Mouse (Mus musculus) olfactory bulb, adult 2 months (tissue): ENCODE data around the gene 3110082I17Rik.

Experiments
- CTCF ChIP-seq: fragments of 200-500 bp; IDR thresholded peaks from 2 replicates; pipeline ENCODE4 v1.5.1; 2012; ENCODE audit warnings: low read depth, mild to moderate bottlenecking, low read length, moderate library complexity; ENCODE audit not compliant: insufficient read depth
- POLR2A ChIP-seq: fragments of 200-500 bp; IDR thresholded peaks from 2 replicates; pipeline ENCODE4 v1.6.1; 2012; ENCODE audit warnings: mild to moderate bottlenecking, low read depth, low read length, moderate library complexity; ENCODE audit not compliant: insufficient read depth

- TF ChIP-seq POLR2A: no peak
- TF ChIP-seq CTCF: no peak
Observed at GRCm38 (mm10) chr5:139359244-139359643, 101.1 kb downstream of the 3110082I17Rik start.
